Comparison of ENCODE assay signal across 8 mouse cellular contexts in genomic region chr12:118457493-118458408, GRCm38 (mm10).
DNase-seq lines count a peak whose midpoint lies in the region; ATAC-seq lines count a peak whose summit lies in the region.

No protein-coding gene starts in this region.

- peak; percentile 69 for DNase-seq in Muller cell, postnatal 12 days (ENCODE audit: inconsistent ontology term)
- DNase-seq in cerebellum, adult 11 months: peak; percentile 29
- peak; percentile 48 to 68 for DNase-seq in layer of hippocampus, postnatal 36 days
- DNase-seq in lung, postnatal 25 days (ENCODE audit: low spot score): peak; percentile 23
- peak; percentile 77 to 88 for DNase-seq in right cerebral cortex, postnatal 10 days (ENCODE audit: low spot score in 2 of 2)

- H3K9ac ChIP-seq in forebrain, embryonic 16.5 days (replicated peaks; ENCODE audit: low read depth, low read length): no peak overlapping the region
- no peak overlapping the region for H3K9ac ChIP-seq in hindbrain, embryonic 15.5 days

- peak; percentile 93 for ATAC-seq in forebrain, embryonic 16.5 days
- peak; percentile 94 for ATAC-seq in hindbrain, embryonic 15.5 days (ENCODE audit: low FRiP score, low read depth)
- no peak for ATAC-seq in erythroid progenitor cell, adult 5-6 weeks (replicated peaks; ENCODE audit: low FRiP score, poor library complexity, severe bottlenecking)

- WGBS in forebrain, embryonic 16.5 days: 7% methylated on average over 36 of the region's 36 CpGs
- 9% methylated on average over 36 of the region's 36 CpGs for WGBS in hindbrain, embryonic 15.5 days

- H3K4me1 ChIP-seq in forebrain, embryonic 16.5 days (replicated peaks; ENCODE audit: control insufficient read depth, insufficient read depth, low read length): peaks cover 7% of the 10 kb centered on the region
- peaks cover 9% of the 10 kb centered on the region; the same call in 1 of the 2 replicates for H3K4me1 ChIP-seq in hindbrain, embryonic 15.5 days (replicated peaks)

- H3K4me3 ChIP-seq in forebrain, embryonic 16.5 days (replicated peaks; ENCODE audit: low read length): peak overlapping the region; percentile 36
- peak overlapping the region; percentile 31 for H3K4me3 ChIP-seq in hindbrain, embryonic 15.5 days

- peak overlapping the region; percentile 58 for H3K4me2 ChIP-seq in forebrain, embryonic 16.5 days (ENCODE audit: low read length)
- peak overlapping the region; percentile 54 for H3K4me2 ChIP-seq in hindbrain, embryonic 15.5 days

- H3K27ac ChIP-seq in forebrain, embryonic 16.5 days (ENCODE audit: low read length): no peak overlapping the region
- H3K27ac ChIP-seq in hindbrain, embryonic 15.5 days (replicated peaks): no peak overlapping the region

- peaks cover 11% of the 10 kb centered on the region for H3K27me3 ChIP-seq in forebrain, embryonic 16.5 days (replicated peaks; ENCODE audit: control insufficient read depth, insufficient read depth, low read length)
- H3K27me3 ChIP-seq in hindbrain, embryonic 15.5 days: peaks cover 52% of the 10 kb centered on the region

- H3K9me3 ChIP-seq in forebrain, embryonic 16.5 days (ENCODE audit: control insufficient read depth, low read length): no peaks in the 10 kb centered on the region
- no peaks in the 10 kb centered on the region for H3K9me3 ChIP-seq in hindbrain, embryonic 15.5 days

- H3K36me3 ChIP-seq in forebrain, embryonic 16.5 days (ENCODE audit: control insufficient read depth, insufficient read depth): no peaks in the 10 kb centered on the region
- no peaks in the 10 kb centered on the region for H3K36me3 ChIP-seq in hindbrain, embryonic 15.5 days

Comparison
In these comparisons a context has a peak if more than half of its experiments do, and no peak if none do; other contexts are left out.
1. DNase-seq: peak in every context shown above with its lines; median percentile 82 in right cerebral cortex, postnatal 10 days; 69 in Muller cell, postnatal 12 days; 58 in layer of hippocampus, postnatal 36 days; 29 in cerebellum, adult 11 months; 23 in lung, postnatal 25 days.